Mouse (Mus musculus) stomach, postnatal 0 days (tissue): Measurements from ENCODE around the gene Spire2. TPM values are rescaled to one million over a fixed set of nuclear protein-coding genes. Genes with fewer than 3 reads are reported as not detected.

ENCODE experiments used
- ATAC-seq: fragments of 200-750 bp; cut with Nextera tagmentation; 2 replicates; pipeline ENCODE4 v1.8.0; 2017; ENCODE audit not compliant: low FRiP score, low TSS enrichment
- DNase-seq: peaks from one replicate; pipeline ENCODE4 v3.0.0-alpha.2; 2016; ENCODE audit warnings: low spot score
- H3K27ac ChIP-seq: fragments of 300-500 bp; sonication (generic); replicated peaks from 2 replicates; pipeline ENCODE4 v1.5.1; 2014; ENCODE audit warnings: mild to moderate bottlenecking, control low read depth
- H3K27me3 ChIP-seq: fragments of 300-500 bp; sonication (generic); 2 replicates; pipeline ENCODE4 v1.6.1; 2014; ENCODE audit warnings: low read length; ENCODE audit not compliant: control insufficient read depth, insufficient read depth
- H3K36me3 ChIP-seq: fragments of 300-500 bp; sonication (generic); 2 replicates; pipeline ENCODE4 v1.6.1; 2014; ENCODE audit warnings: low read length, mixed read lengths; ENCODE audit not compliant: control insufficient read depth, insufficient read depth
- H3K4me1 ChIP-seq: fragments of 300-500 bp; sonication (generic); replicated peaks from 2 replicates; pipeline ENCODE4 v1.6.1; 2014; ENCODE audit warnings: antibody characterized with exemption; ENCODE audit not compliant: control insufficient read depth, insufficient read depth
- H3K4me2 ChIP-seq: fragments of 300-500 bp; sonication (generic); replicated peaks from 2 replicates; pipeline ENCODE4 v1.6.1; 2014; ENCODE audit warnings: low read depth, mild to moderate bottlenecking, control low read depth, moderate library complexity
- H3K4me3 ChIP-seq: fragments of 300-500 bp; sonication (generic); 2 replicates; pipeline ENCODE4 v1.5.1; 2014; ENCODE audit warnings: low read depth, low read length, control low read depth
- H3K9ac ChIP-seq: fragments of 300-500 bp; sonication (generic); 2 replicates; pipeline ENCODE4 v1.6.1; 2014; ENCODE audit warnings: mild to moderate bottlenecking, low read length, control low read depth, mixed read lengths
- H3K9me3 ChIP-seq: fragments of 300-500 bp; sonication (generic); 2 replicates; pipeline ENCODE4 v1.6.1; 2016; ENCODE audit warnings: low read length; ENCODE audit not compliant: control insufficient read depth
- CTCF ChIP-seq: IDR thresholded peaks from 2 replicates; pipeline ENCODE4 v1.5.1; 2016; ENCODE audit warnings: antibody characterized with exemption, low read depth, mild to moderate bottlenecking, moderate library complexity
- EP300 ChIP-seq: optimal IDR thresholded peaks from 2 replicates; pipeline ENCODE3; 2016; ENCODE audit warnings: antibody characterized with exemption
- WGBS: fragments of 180-500 bp; shearing (Covaris S2); extraction: QIAGEN DNeasy Blood & Tissue Kit; methylation state at CpG from one replicate; pipeline ENCODE4 v1.1.7; 2014; 5-methylcytosine and 5-hydroxymethylcytosine counted together
- polyA plus RNA-seq: library from polyadenylated mRNA; unstranded; fragments of >200 nt; fragmentation: Nextera tagmentation; extraction: Ambion mirVana; gene quantifications from 2 replicates; pipeline ENCODE4 v1.2.1, GENCODE M21; 2015

The Spire2 gene
- polyA plus RNA-seq, 1 experiment from 2014 or later: 12.4 TPM

DNA sequence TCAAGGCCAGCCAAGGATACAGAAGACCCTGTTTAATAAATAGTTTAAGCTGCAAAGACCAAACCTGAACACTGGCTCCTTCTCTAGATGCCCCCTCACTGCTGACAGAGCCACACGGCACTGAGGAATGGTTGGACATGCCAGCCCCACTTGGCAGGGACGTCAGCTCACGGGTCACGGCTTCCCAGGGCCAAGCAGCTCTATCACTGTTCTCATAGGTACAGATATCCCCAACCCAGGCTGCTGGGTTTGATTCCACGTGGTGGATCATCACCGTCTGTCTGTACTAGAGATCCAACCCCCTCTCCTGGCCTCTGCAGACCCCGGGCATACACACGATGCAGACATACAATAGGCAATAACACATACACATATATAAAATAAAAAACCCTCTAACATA is 41.8 kb upstream of the Spire2 start:
- no peak overlapping the region for H3K4me2 ChIP-seq
- 96% methylated on average over 8 of the region's 8 CpGs for WGBS
- ATAC-seq (no peak), DNase-seq (no peak)
- H3K9me3 ChIP-seq: no peaks in the 10 kb centered on the region
- TF ChIP-seq CTCF (no peak), EP300 (no peak)
- no peak overlapping the region for H3K4me3 ChIP-seq
- no peak overlapping the region for H3K27ac ChIP-seq
- H3K27me3 ChIP-seq: no peaks in the 10 kb centered on the region
- no peaks in the 10 kb centered on the region for H3K36me3 ChIP-seq
- H3K4me1 ChIP-seq: no peaks in the 10 kb centered on the region
- H3K9ac ChIP-seq: no peak overlapping the region

DNA sequence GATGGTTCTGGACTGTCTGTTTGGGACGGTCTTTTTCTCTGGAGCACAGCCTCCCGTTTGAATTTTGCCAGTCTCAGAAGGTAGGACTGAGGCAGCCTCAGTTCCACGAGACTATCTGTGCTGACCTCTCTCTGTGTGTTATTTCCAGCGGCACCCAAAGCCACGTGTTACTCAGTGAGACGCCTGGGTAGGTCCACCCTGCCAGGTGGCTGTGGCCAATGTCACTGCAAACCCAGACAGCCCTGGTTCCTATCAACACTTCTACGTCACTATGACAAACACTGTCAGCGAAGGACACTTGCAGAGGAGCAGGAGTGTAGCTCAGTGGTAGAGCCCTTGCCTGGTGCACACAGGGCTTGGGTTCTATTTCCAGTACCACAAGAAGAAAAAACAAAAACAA is 40.8 kb upstream of the Spire2 start:
- no peaks in the 10 kb centered on the region for H3K36me3 ChIP-seq
- TF ChIP-seq CTCF (no peak), EP300 (no peak)
- H3K27me3 ChIP-seq: no peaks in the 10 kb centered on the region
- H3K9me3 ChIP-seq: no peaks in the 10 kb centered on the region
- DNase-seq (no peak), ATAC-seq (no peak)
- no peaks in the 10 kb centered on the region for H3K4me1 ChIP-seq
- 89% methylated on average over 8 of the region's 8 CpGs for WGBS
- no peak overlapping the region for H3K9ac ChIP-seq
- H3K27ac ChIP-seq: no peak overlapping the region
- H3K4me3 ChIP-seq: no peak overlapping the region
- H3K4me2 ChIP-seq: no peak overlapping the region

DNA sequence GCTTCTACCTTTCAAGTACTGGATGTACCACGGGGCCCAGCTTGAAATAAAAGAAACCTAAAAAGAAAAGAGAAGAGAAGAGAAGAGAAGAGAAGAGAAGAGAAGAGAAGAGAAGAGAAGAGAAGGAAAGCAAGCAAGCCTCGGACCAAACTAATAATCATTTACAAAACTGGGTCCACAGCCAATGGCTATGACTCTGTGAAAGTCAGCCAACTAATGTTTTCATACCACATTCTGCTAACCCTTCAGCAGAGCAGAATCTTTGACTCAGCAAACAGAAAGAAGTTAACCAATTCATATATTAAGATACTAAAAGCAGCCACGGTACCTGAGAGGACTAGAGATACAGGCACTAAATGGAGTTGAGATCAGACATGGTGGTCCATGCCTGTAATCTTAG is 40.2 kb upstream of the Spire2 start:
- H3K4me3 ChIP-seq: no peak overlapping the region
- WGBS: 79% methylated on average over 3 of the region's 3 CpGs
- no peak for ATAC-seq
- no peaks in the 10 kb centered on the region for H3K9me3 ChIP-seq
- DNase-seq: no peak
- no peaks in the 10 kb centered on the region for H3K36me3 ChIP-seq
- H3K4me1 ChIP-seq: no peaks in the 10 kb centered on the region
- TF ChIP-seq EP300 (no peak), CTCF (no peak)
- no peak overlapping the region for H3K27ac ChIP-seq
- no peak overlapping the region for H3K9ac ChIP-seq
- no peak overlapping the region for H3K4me2 ChIP-seq
- H3K27me3 ChIP-seq: no peaks in the 10 kb centered on the region

DNA sequence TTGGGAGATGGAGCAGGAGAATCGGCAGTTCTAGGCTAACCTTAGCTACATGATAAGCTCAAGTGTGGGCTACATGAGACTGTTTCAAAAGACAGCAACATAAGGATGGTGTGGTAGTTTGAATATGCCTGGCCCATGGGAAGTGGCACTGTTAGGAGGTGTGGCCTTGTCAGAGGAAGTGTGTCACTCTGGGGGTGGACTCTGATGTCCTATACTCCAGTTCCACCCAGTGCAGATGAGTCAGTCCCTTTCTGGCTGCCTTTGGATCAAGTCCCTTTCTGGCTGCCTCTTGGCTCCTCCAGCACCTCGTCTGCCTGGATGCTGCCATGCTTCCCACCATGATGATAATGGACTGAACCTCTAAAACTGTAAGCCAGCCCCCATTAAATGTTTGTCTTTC is 39.7 kb upstream of the Spire2 start:
- no peaks in the 10 kb centered on the region for H3K36me3 ChIP-seq
- no peak for DNase-seq
- WGBS: 94% methylated on average over 2 of the region's 2 CpGs
- no peaks in the 10 kb centered on the region for H3K27me3 ChIP-seq
- TF ChIP-seq EP300 (no peak), CTCF (no peak)
- no peak overlapping the region for H3K27ac ChIP-seq
- ATAC-seq: no peak
- H3K4me2 ChIP-seq: no peak overlapping the region
- H3K9ac ChIP-seq: no peak overlapping the region
- H3K4me1 ChIP-seq: no peaks in the 10 kb centered on the region
- no peaks in the 10 kb centered on the region for H3K9me3 ChIP-seq
- no peak overlapping the region for H3K4me3 ChIP-seq

DNA sequence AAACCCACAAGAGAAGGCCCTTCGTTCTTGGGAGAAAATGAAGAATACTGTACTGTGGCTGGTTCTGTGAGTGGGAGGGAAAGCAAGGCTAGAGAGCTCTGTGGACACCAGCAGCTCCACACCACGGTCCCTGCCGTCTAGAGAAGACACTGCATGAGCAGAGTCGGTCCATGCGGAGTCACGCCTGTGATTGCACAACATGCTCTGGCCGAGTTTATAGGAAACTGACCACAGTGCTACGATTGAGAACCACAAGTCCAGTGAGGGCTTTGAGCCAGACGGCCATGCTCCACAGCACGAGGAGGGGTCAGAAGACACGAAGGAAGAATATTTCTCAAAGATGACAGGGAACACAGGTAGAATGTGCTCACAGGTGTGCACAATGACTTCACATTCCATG is 34.2 kb upstream of the Spire2 start:
- Histone ChIP-seq H3K9ac (no peak overlapping the region), H3K4me1 (no peaks in the 10 kb centered on the region), H3K9me3 (no peaks in the 10 kb centered on the region), H3K27ac (no peak overlapping the region), H3K36me3 (no peaks in the 10 kb centered on the region), H3K4me2 (no peak overlapping the region), H3K4me3 (no peak overlapping the region), H3K27me3 (no peaks in the 10 kb centered on the region)
- ATAC-seq: no peak
- no peak for DNase-seq
- no peak for TF ChIP-seq CTCF
- TF ChIP-seq EP300: no peak
- 85% methylated on average over 11 of the region's 11 CpGs for WGBS

DNA sequence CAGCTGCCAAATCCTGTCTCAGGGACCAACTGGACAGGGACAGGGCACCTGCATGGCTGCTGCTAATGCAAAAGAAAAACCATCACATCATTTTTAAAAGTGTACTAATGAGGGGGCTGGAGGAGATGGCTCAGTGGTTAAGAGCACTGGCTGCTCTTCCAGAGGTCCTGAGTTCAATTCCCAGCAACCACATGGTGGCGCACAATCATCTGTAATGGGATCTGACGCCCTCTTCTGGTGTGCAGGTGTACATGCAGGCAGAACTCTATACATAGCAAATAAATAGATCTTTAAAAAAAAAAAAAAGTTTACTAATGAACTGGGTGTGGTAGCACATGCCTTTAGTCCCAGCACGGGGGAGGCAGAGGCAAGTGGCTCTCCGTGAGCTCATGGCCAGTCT is 23.8 kb upstream of the Spire2 start:
- H3K9me3 ChIP-seq: no peaks in the 10 kb centered on the region
- H3K27ac ChIP-seq: no peak overlapping the region
- 61% methylated on average over 4 of the region's 4 CpGs for WGBS
- H3K4me2 ChIP-seq: no peak overlapping the region
- TF ChIP-seq EP300: no peak
- TF ChIP-seq CTCF: peak; percentile 30; the same call in 1 of the 2 replicates
- no peak overlapping the region for H3K4me3 ChIP-seq
- DNase-seq: no peak
- no peaks in the 10 kb centered on the region for H3K36me3 ChIP-seq
- no peaks in the 10 kb centered on the region for H3K4me1 ChIP-seq
- H3K9ac ChIP-seq: no peak overlapping the region
- H3K27me3 ChIP-seq: no peaks in the 10 kb centered on the region
- ATAC-seq: no peak
